Mouse (Mus musculus): ENCODE results near the gene Hypk.

- no peak for TF ChIP-seq CTCF (IDR thresholded peaks at IDR 0.05; ENCODE audit: control insufficient read depth, insufficient read depth, insufficient read length)
- no peak for TF ChIP-seq CEBPB (IDR thresholded peaks at IDR 0.05; ENCODE audit: low read depth)
- no peak for TF ChIP-seq MAX (IDR thresholded peaks at IDR 0.05)
- no peak for TF ChIP-seq MYOD1 (IDR thresholded peaks at IDR 0.05; ENCODE audit: control insufficient read depth, insufficient read length, low read depth)
- no peak for TF ChIP-seq MYOG (IDR thresholded peaks at IDR 0.05; ENCODE audit: control insufficient read depth, extremely low read depth, insufficient read length)
- no peak for TF ChIP-seq USF1 (IDR thresholded peaks at IDR 0.05; ENCODE audit: low read depth)
- TF ChIP-seq FOSL1 (IDR thresholded peaks at IDR 0.05; ENCODE audit: insufficient read depth, low read length, poor library complexity, severe bottlenecking): no peak
Observed at GRCm38 (mm10) chr2:121425890-121426289, 27.2 kb upstream of the Hypk start.

Data from C2C12 (cell line).